Comparison of ENCODE assay signal across 9 mouse cellular contexts in the genomic region with DNA sequence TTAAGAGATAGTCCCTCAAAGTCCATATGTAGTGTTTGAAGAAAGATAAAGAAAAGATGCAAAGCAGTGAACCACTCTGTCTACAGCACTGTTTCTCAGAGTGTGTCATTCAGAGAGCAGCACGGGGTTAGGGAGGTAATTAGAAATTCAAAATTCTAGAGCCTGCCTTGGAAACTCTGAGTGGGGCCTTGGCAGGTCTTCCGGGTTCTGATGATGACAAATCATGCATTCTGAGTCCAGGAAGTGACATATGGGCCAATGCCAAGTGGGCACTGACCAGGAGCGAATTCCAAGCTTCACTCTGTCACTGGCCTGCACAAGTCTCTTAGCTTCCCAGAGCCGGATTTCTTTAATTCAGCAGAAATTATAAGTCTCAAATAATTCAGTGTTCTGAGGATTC. TPM values are rescaled to one million over a fixed set of nuclear protein-coding genes. Genes with fewer than 3 reads are reported as not detected.
DNase-seq lines count a peak whose midpoint lies in the region; ATAC-seq lines count a peak whose summit lies in the region.
"Had no signal": no experiment of that assay in that cellular context is flagged by ENCODE, and none has a peak within 500 bp of the region (broad histone marks: within the 10 kb centered on the region; RNA-seq: fewer than 3 reads in every experiment).

No protein-coding gene starts in this region.

- no peaks in the 10 kb centered on the region for H3K27me3 ChIP-seq in forebrain, embryonic 15.5 days
- no peaks in the 10 kb centered on the region for H3K27me3 ChIP-seq in forebrain, embryonic 13.5 days

- ATAC-seq in forebrain, embryonic 15.5 days (replicated peaks) = no peak
- no peak for ATAC-seq in forebrain, embryonic 13.5 days

- no peak overlapping the region for H3K9ac ChIP-seq in forebrain, embryonic 15.5 days (replicated peaks)
- no peak overlapping the region for H3K9ac ChIP-seq in forebrain, embryonic 13.5 days

- no peak overlapping the region for H3K27ac ChIP-seq in forebrain, embryonic 15.5 days (replicated peaks)
- H3K27ac ChIP-seq in forebrain, embryonic 13.5 days = no peak overlapping the region
- H3K27ac ChIP-seq: hindbrain, embryonic 10.5 days had no signal

- no peaks in the 10 kb centered on the region for H3K9me3 ChIP-seq in forebrain, embryonic 15.5 days
- no peaks in the 10 kb centered on the region for H3K9me3 ChIP-seq in forebrain, embryonic 13.5 days (replicated peaks)
- H3K9me3 ChIP-seq: hindbrain, embryonic 10.5 days had no signal

- H3K4me3 ChIP-seq in forebrain, embryonic 15.5 days = no peak overlapping the region
- no peak overlapping the region for H3K4me3 ChIP-seq in forebrain, embryonic 13.5 days
- H3K4me3 ChIP-seq: hindbrain, embryonic 10.5 days had no signal

- no peaks in the 10 kb centered on the region for H3K36me3 ChIP-seq in forebrain, embryonic 15.5 days
- no peaks in the 10 kb centered on the region; the same call in 1 of the 2 replicates for H3K36me3 ChIP-seq in forebrain, embryonic 13.5 days (ENCODE audit: poor library complexity, severe bottlenecking)
- H3K36me3 ChIP-seq: hindbrain, embryonic 10.5 days had no signal

- 57% methylated on average over 4 of the region's 4 CpGs for WGBS in forebrain, embryonic 15.5 days
- 77% methylated on average over 4 of the region's 4 CpGs for WGBS in forebrain, embryonic 13.5 days

- peaks cover 8% of the 10 kb centered on the region for H3K4me1 ChIP-seq in forebrain, embryonic 15.5 days
- H3K4me1 ChIP-seq in forebrain, embryonic 13.5 days = peaks cover 10% of the 10 kb centered on the region

- H3K4me2 ChIP-seq in forebrain, embryonic 15.5 days (replicated peaks) = no peak overlapping the region
- H3K4me2 ChIP-seq in forebrain, embryonic 13.5 days = no peak overlapping the region

- peak; percentile 44 for DNase-seq in layer of hippocampus, adult 11-12 months (ENCODE audit: low spot score)
- DNase-seq in layer of hippocampus, adult 9-10 months (ENCODE audit: low spot score) = no peak
- peak; percentile 74 for DNase-seq in NIH3T3 (ENCODE audit: low read depth)
- peak; percentile 79 to 84 for DNase-seq in cerebellum, adult 18-20 months
- peak; percentile 59 to 67 for DNase-seq in lung, adult 18-20 months
- DNase-seq in natural killer cell, adult 2 months (ENCODE audit: low spot score in 2 of 2) = no peak

RNA-seq across cellular contexts. Expression of a gene that starts 6.2 kb away (rescaled TPM):
- polyA plus RNA-seq in forebrain, embryonic 15.5 days (2015; fragmentation: Nextera tagmentation; extraction: Ambion mirVana) = 47.9 and 48.7 TPM in 2 replicates
- polyA plus RNA-seq in forebrain, embryonic 13.5 days (2015; fragmentation: Nextera tagmentation; extraction: Ambion mirVana) = 29.7 and 35.3 TPM in 2 replicates

RNA-seq across cellular contexts. Expression of a gene that starts 6.6 kb away (rescaled TPM):
- polyA plus RNA-seq in forebrain, embryonic 15.5 days (2015; fragmentation: Nextera tagmentation; extraction: Ambion mirVana) = 5.7 and 7.3 TPM in 2 replicates
- polyA plus RNA-seq in forebrain, embryonic 13.5 days (2015; fragmentation: Nextera tagmentation; extraction: Ambion mirVana) = 3.1 and 5.8 TPM in 2 replicates

Comparison
In these comparisons a context has a peak if more than half of its experiments do, and no peak if none do; other contexts are left out.
1. DNase-seq: peak in layer of hippocampus, adult 11-12 months (single experiment), NIH3T3 (single experiment), cerebellum, adult 18-20 months (2 of 2) and lung, adult 18-20 months (2 of 2); none in layer of hippocampus, adult 9-10 months (single experiment) and natural killer cell, adult 2 months (0 of 2).